Mouse (Mus musculus): Measurements from ENCODE around the gene Slc17a9.

GRCm38 (mm10) chr2:180723865-180724264, 1.2 kb upstream of the Slc17a9 start:
- TF ChIP-seq CTCF (IDR thresholded peaks at IDR 0.05; ENCODE audit: low read depth) (no peak), EP300 (IDR thresholded peaks at IDR 0.05; ENCODE audit: low read depth) (no peak)

All from liver, postnatal 0 days (tissue).